19 mouse cellular contexts compared by ENCODE assay signal in genomic region chr13:89007696-89008427, GRCm38 (mm10).
"Had no signal": no experiment of that assay in that cellular context is flagged by ENCODE, and none has a peak within 500 bp of the region (broad histone marks: within the 10 kb centered on the region; RNA-seq: fewer than 3 reads in every experiment).

No protein-coding gene starts in this region.

- H3K4me2 ChIP-seq: kidney, embryonic 15.5 days; limb, embryonic 13.5 days; liver, embryonic 12.5 days; liver, embryonic 15.5 days; lung, embryonic 15.5 days; midbrain, embryonic 12.5 days had no signal

- H3K27me3 ChIP-seq: kidney, embryonic 15.5 days; limb, embryonic 13.5 days; liver, embryonic 12.5 days; liver, embryonic 15.5 days; lung, embryonic 15.5 days; megakaryocyte, embryonic 14.5 days; midbrain, embryonic 12.5 days had no signal

- H3K36me3 ChIP-seq: kidney, embryonic 15.5 days; limb, embryonic 10.5 days; limb, embryonic 13.5 days; liver, embryonic 12.5 days; liver, embryonic 15.5 days; lung, embryonic 15.5 days; midbrain, embryonic 12.5 days had no signal

- DNase-seq: kidney, postnatal 10 days; kidney, postnatal 36 days; liver; lung, adult 18-20 months; lung, postnatal 10 days; lung, postnatal 36 days; thymus, adult 2 months; thymus, postnatal 14 days; thymus, postnatal 4 days had no signal

- H3K9me3 ChIP-seq: kidney, embryonic 15.5 days; limb, embryonic 10.5 days; limb, embryonic 13.5 days; liver, embryonic 12.5 days; liver, embryonic 15.5 days; lung, embryonic 15.5 days; megakaryocyte, embryonic 14.5 days; midbrain, embryonic 12.5 days had no signal

- ATAC-seq: liver, embryonic 12.5 days; midbrain, embryonic 16.5 days had no signal

- H3K9ac ChIP-seq: kidney, embryonic 15.5 days; limb, embryonic 13.5 days; liver, embryonic 12.5 days; liver, embryonic 15.5 days; lung, embryonic 15.5 days; midbrain, embryonic 12.5 days had no signal

- H3K27ac ChIP-seq: kidney, embryonic 15.5 days; limb, embryonic 10.5 days; limb, embryonic 13.5 days; liver, embryonic 12.5 days; liver, embryonic 15.5 days; lung, embryonic 15.5 days; midbrain, embryonic 12.5 days; stomach, postnatal 0 days had no signal

- H3K4me3 ChIP-seq: kidney, embryonic 15.5 days; limb, embryonic 10.5 days; limb, embryonic 13.5 days; liver, embryonic 12.5 days; liver, embryonic 15.5 days; lung, embryonic 15.5 days; megakaryocyte, embryonic 14.5 days; midbrain, embryonic 12.5 days had no signal

- H3K4me1 ChIP-seq: kidney, embryonic 15.5 days; limb, embryonic 10.5 days; limb, embryonic 13.5 days; liver, embryonic 12.5 days; liver, embryonic 15.5 days; lung, embryonic 15.5 days; megakaryocyte, embryonic 14.5 days; midbrain, embryonic 12.5 days had no signal
